Mouse (Mus musculus) midbrain, postnatal 0 days (tissue): ENCODE data around the gene Eif4g3. TPM values are rescaled to one million over a fixed set of nuclear protein-coding genes. Genes with fewer than 3 reads are reported as not detected.

Experiments used
- ATAC-seq: fragments of 200-750 bp; cut with Nextera tagmentation; 2 replicates; pipeline ENCODE4 v1.8.0; 2017; ENCODE audit warnings: moderate number of reproducible peaks, mild to moderate bottlenecking, moderate TSS enrichment, moderate library complexity; ENCODE audit not compliant: low FRiP score
- DNase-seq: peaks from one replicate; pipeline ENCODE4 v3.0.0-alpha.2; 2015; ENCODE audit warnings: low spot score
- H3K27ac ChIP-seq: fragments of 300-500 bp; sonication (generic); 2 replicates; pipeline ENCODE4 v1.5.1; 2014; ENCODE audit warnings: low read depth, mild to moderate bottlenecking, low read length, mixed read lengths
- H3K27me3 ChIP-seq: fragments of 300-500 bp; sonication (generic); 2 replicates; pipeline ENCODE4 v1.6.1; 2014; ENCODE audit warnings: low read length, control low read depth, mixed read lengths; ENCODE audit not compliant: insufficient read depth
- H3K36me3 ChIP-seq: fragments of 300-500 bp; sonication (generic); 2 replicates; pipeline ENCODE4 v1.6.1; 2014; ENCODE audit warnings: low read length, control low read depth, mixed read lengths; ENCODE audit not compliant: insufficient read depth
- H3K4me1 ChIP-seq: fragments of 300-500 bp; sonication (generic); 2 replicates; pipeline ENCODE4 v1.6.1; 2014; ENCODE audit warnings: mild to moderate bottlenecking, control low read depth, antibody characterized with exemption, low read length, mixed read lengths; ENCODE audit not compliant: insufficient read depth
- H3K4me2 ChIP-seq: fragments of 300-500 bp; sonication (generic); 2 replicates; pipeline ENCODE4 v1.6.1; 2014; ENCODE audit warnings: low read depth, mild to moderate bottlenecking, low read length, mixed read lengths; ENCODE audit not compliant: poor library complexity, severe bottlenecking
- H3K4me3 ChIP-seq: fragments of 300-500 bp; sonication (generic); 2 replicates; pipeline ENCODE4 v1.5.1; 2014; ENCODE audit warnings: low read depth, mild to moderate bottlenecking, low read length, moderate library complexity
- H3K9ac ChIP-seq: fragments of 300-500 bp; sonication (generic); replicated peaks from 2 replicates; pipeline ENCODE4 v1.6.1; 2014; ENCODE audit warnings: mild to moderate bottlenecking, low read length, moderate library complexity, mixed read lengths; ENCODE audit not compliant: poor library complexity, severe bottlenecking
- H3K9me3 ChIP-seq: fragments of 300-500 bp; sonication (generic); 2 replicates; pipeline ENCODE4 v1.6.1; 2016; ENCODE audit warnings: low read length, control low read depth
- CTCF ChIP-seq: IDR thresholded peaks from 2 replicates; pipeline ENCODE4 v1.5.1; 2016; ENCODE audit warnings: antibody characterized with exemption, mild to moderate bottlenecking
- WGBS: fragments of 180-500 bp; shearing (Covaris S2); extraction: QIAGEN DNeasy Blood & Tissue Kit; methylation state at CpG from one replicate; pipeline ENCODE4 v1.1.7; 2014; 5-methylcytosine and 5-hydroxymethylcytosine counted together
- polyA plus RNA-seq: library from polyadenylated mRNA; unstranded; fragments of >200 nt; fragmentation: Nextera tagmentation; extraction: Ambion mirVana; gene quantifications from 2 replicates; pipeline ENCODE4 v1.2.1, GENCODE M21; 2015
- total RNA-seq: library from RNA; depleted of rRNA; stranded (reverse); fragments of >200 nt; gene quantifications from 2 replicates; pipeline ENCODE4 v1.2.3, GENCODE M21; 2014

The Eif4g3 gene
- total and polyA plus RNA-seq, 2 experiments from 2014 or later: 42.4 to 92.2 TPM

- WGBS: 88% methylated on average over 3 of the region's 3 CpGs
- no peaks in the 10 kb centered on the region for H3K36me3 ChIP-seq
- ATAC-seq: no peak
- H3K4me2 ChIP-seq: no peak overlapping the region
- no peaks in the 10 kb centered on the region for H3K27me3 ChIP-seq
- peaks cover 10% of the 10 kb centered on the region for H3K4me1 ChIP-seq
- H3K4me3 ChIP-seq: no peak overlapping the region
- TF ChIP-seq CTCF: peak; percentile 33
- no peak overlapping the region for H3K9ac ChIP-seq
- no peaks in the 10 kb centered on the region for H3K9me3 ChIP-seq
- H3K27ac ChIP-seq: no peak overlapping the region
- no peak for DNase-seq
Observed at GRCm38 (mm10) chr4:138040589-138040988, 47.8 kb downstream of the Eif4g3 start.

GRCm38 (mm10) chr4:138041566-138042256, 48.9 kb downstream of the Eif4g3 start:
- DNase-seq (no peak), ATAC-seq (no peak)
- WGBS: 52% methylated on average over 12 of the region's 12 CpGs
- Histone ChIP-seq H3K4me3 (no peak overlapping the region), H3K36me3 (no peaks in the 10 kb centered on the region), H3K27me3 (no peaks in the 10 kb centered on the region), H3K4me1 (peaks cover 5% of the 10 kb centered on the region), H3K9ac (no peak overlapping the region), H3K4me2 (no peak overlapping the region), H3K27ac (no peak overlapping the region), H3K9me3 (no peaks in the 10 kb centered on the region)
- no peak for TF ChIP-seq CTCF

GRCm38 (mm10) chr4:138042257-138042589, 49.4 kb downstream of the Eif4g3 start:
- H3K9me3 ChIP-seq: no peaks in the 10 kb centered on the region
- DNase-seq (no peak), ATAC-seq (no peak)
- 55% methylated on average over 2 of the region's 2 CpGs for WGBS
- no peak overlapping the region for H3K9ac ChIP-seq
- no peak overlapping the region for H3K4me3 ChIP-seq
- no peaks in the 10 kb centered on the region for H3K27me3 ChIP-seq
- TF ChIP-seq CTCF: no peak
- H3K4me2 ChIP-seq: no peak overlapping the region
- no peaks in the 10 kb centered on the region for H3K36me3 ChIP-seq
- H3K27ac ChIP-seq: no peak overlapping the region
- peaks cover under 1% of the 10 kb centered on the region; the same call in 1 of the 2 replicates for H3K4me1 ChIP-seq

GRCm38 (mm10) chr4:138042625-138043024, 49.8 kb downstream of the Eif4g3 start:
- no peaks in the 10 kb centered on the region for H3K36me3 ChIP-seq
- H3K4me1 ChIP-seq: no peaks in the 10 kb centered on the region; the same call in 1 of the 2 replicates
- H3K4me3 ChIP-seq: no peak overlapping the region
- no peak for TF ChIP-seq CTCF
- H3K9me3 ChIP-seq: no peaks in the 10 kb centered on the region
- WGBS: 90% methylated on average over 5 of the region's 5 CpGs
- H3K4me2 ChIP-seq: no peak overlapping the region
- no peak for DNase-seq
- H3K27me3 ChIP-seq: no peaks in the 10 kb centered on the region
- H3K9ac ChIP-seq: no peak overlapping the region
- H3K27ac ChIP-seq: no peak overlapping the region
- no peak for ATAC-seq

- no peak for ATAC-seq
- peaks cover 3% of the 10 kb centered on the region; the same call in 1 of the 2 replicates for H3K36me3 ChIP-seq
- WGBS: 97% methylated on average over 16 of the region's 16 CpGs
- TF ChIP-seq CTCF: no peak
- H3K4me2 ChIP-seq: no peak overlapping the region
- H3K27me3 ChIP-seq: no peaks in the 10 kb centered on the region
- no peak overlapping the region for H3K4me3 ChIP-seq
- no peaks in the 10 kb centered on the region for H3K9me3 ChIP-seq
- no peaks in the 10 kb centered on the region for H3K4me1 ChIP-seq
- H3K27ac ChIP-seq: no peak overlapping the region
- H3K9ac ChIP-seq: no peak overlapping the region
- DNase-seq: no peak
Observed at GRCm38 (mm10) chr4:138044841-138045500, 52.1 kb downstream of the Eif4g3 start.

GRCm38 (mm10) chr4:138045809-138046208, 53.0 kb downstream of the Eif4g3 start:
- ATAC-seq (no peak), DNase-seq (no peak)
- TF ChIP-seq CTCF: peak; percentile 54
- no peak overlapping the region for H3K4me3 ChIP-seq
- H3K9ac ChIP-seq: no peak overlapping the region
- no peaks in the 10 kb centered on the region for H3K27me3 ChIP-seq
- no peak overlapping the region for H3K4me2 ChIP-seq
- H3K4me1 ChIP-seq: no peaks in the 10 kb centered on the region
- H3K36me3 ChIP-seq: peaks cover 3% of the 10 kb centered on the region; the same call in 1 of the 2 replicates
- no peaks in the 10 kb centered on the region for H3K9me3 ChIP-seq
- WGBS: 95% methylated on average over 1 of the region's 1 CpGs
- H3K27ac ChIP-seq: no peak overlapping the region
